Mouse (Mus musculus) left cerebral cortex, adult 18-20 months (tissue): ENCODE data around the gene Ssxb3. TPM values are rescaled to one million over a fixed set of nuclear protein-coding genes. Genes with fewer than 3 reads are reported as not detected.
"Not testable (repeated sequence)": the region's sequence is repeated elsewhere in the genome, so short reads cannot be mapped to it uniquely, and the experiment has no call there.

Experiments
- DNase-seq, 2 experiments: peaks; one replicate each; pipeline ENCODE4 v3.0.0; 2021 to 2022; ENCODE audit warnings: low spot score in 2 of 2, mixed read lengths in 1 of 2
- long read RNA-seq, 2 experiments: library from polyadenylated mRNA; stranded (forward); transcript quantifications; one replicate each; pipeline ENCODE4 v2.0.0; 2021
- total RNA-seq, 2 experiments: library from RNA; stranded (reverse); gene quantifications; 2 replicates each; pipeline ENCODE4 v1.2.3; 2021

Ssxb3 gene
- not detected for total RNA-seq
- long read RNA-seq, experiment 1: 0 reads
- long read RNA-seq, experiment 2: 0 reads

GRCm38 (mm10) chrX:8591716-8592115 lies at the start of gene Ssxb3:
Ssxb3 (minus strand) TSS chrX:8591816.
- DNase-seq: not testable (repeated sequence)

GRCm38 (mm10) chrX:8548155-8548554 lies 43.5 kb downstream of the Ssxb3 start, which contains the start of gene Ssxb6:
Ssxb6 (minus strand) TSS chrX:8548255.
- DNase-seq: not testable (repeated sequence)

Other genes with a start within 250 kb of the Ssxb3 start
- not detected for gene Ssxb9, start 224.8 kb downstream of the Ssxb3 start, total RNA-seq
- gene Ssxb1, start 178.5 kb downstream of the Ssxb3 start, total RNA-seq: not detected
- not detected for gene Ssxb2, start 130.1 kb downstream of the Ssxb3 start, total RNA-seq
- gene Gm14459, start 66.9 kb downstream of the Ssxb3 start, total RNA-seq: not detected
- not detected for gene Ssxb6, start 43.6 kb downstream of the Ssxb3 start, total RNA-seq
- gene Ssxb8, start 99.0 kb upstream of the Ssxb3 start, total RNA-seq: not detected
- gene Ssx9, start 156.6 kb upstream of the Ssxb3 start, total RNA-seq: not detected
- not detected for gene Ssxb5, start 211.9 kb upstream of the Ssxb3 start, total RNA-seq